Mouse (Mus musculus): ENCODE data around the gene Evx2. TPM values are rescaled to one million over a fixed set of nuclear protein-coding genes. Genes with fewer than 3 reads are reported as not detected.

Evx2 gene
- polyA plus RNA-seq, 2 experiments from 2014 or later: not detected

DNA sequence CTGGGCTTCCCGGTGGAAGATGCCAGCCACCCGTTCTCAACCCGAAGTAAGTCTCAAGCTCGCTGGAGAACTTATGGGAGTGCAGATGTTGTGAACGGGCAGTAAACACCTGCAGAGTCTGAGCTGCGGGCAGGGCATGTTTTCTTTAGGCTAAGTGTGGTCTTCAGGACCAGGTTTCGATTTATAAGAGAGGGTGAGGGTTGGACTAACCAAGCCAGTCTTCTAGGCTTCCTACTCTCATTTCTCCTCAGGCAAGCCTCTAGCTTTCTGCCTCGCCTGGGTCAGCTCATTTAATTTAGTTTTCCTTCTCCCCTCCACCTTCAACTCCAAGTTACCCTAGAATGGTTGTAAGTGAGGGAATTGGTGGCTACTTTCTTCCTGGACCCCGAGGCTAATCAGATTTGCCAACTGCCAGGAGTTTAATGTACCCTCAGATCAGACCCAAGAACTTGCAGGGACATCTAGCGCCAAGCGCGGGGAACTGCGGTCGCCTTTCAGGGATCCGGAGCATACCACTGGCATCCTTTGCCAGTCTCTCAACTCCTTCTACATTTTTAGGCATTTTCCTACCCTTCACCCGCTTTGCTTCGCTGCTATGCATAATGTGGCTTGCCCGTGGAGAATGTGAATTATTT lies 4.1 kb upstream of the Evx2 start:
- ATAC-seq: no peak

GRCm38 (mm10) chr2:74661685-74662084 lies 2.3 kb upstream of the Evx2 start:
- ATAC-seq: no peak

GRCm38 (mm10) chr2:74660421-74661375 lies 1.3 kb upstream of the Evx2 start:
- ATAC-seq: no peak

- ATAC-seq: no peak
These were observed 538 bp downstream of the Evx2 start for GRCm38 (mm10) chr2:74658667-74659371.

DNA sequence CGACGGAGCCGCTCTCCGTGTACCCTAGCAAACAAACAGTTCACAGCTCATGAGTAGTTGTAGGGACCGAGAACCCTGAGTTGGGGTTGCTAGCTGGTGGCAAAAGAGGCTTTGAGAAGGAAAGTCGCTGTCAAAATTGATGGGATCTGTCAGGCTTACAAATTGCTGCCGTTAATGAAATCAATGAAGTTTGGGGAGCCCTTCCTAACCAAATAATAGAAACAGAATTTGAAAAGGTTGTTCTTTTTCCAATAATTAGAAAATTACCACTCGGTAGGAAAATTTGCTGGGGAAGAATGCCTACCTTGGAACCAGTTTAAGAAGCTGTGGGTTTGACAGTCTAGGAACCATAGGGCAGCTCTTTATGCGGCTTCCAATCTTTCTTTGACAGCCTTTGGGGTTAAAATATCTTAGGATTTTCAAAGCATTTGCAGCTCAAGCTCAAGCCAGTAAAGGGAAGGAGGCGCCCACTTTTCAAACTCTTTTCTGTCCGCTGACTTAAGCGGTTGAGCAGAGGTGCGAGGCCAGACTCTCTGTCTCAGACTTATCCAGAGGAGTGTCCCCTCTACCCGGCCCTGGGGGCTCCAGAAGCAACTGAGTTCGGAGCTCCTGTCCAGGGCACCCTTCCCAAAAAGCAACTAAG lies 1.2 kb downstream of the Evx2 start:
- ATAC-seq: no peak

- no peak for ATAC-seq
These were observed 1.9 kb downstream of the Evx2 start for GRCm38 (mm10) chr2:74657251-74658023.

GRCm38 (mm10) chr2:74656632-74657021 lies 2.7 kb downstream of the Evx2 start:
- ATAC-seq: no peak

DNA sequence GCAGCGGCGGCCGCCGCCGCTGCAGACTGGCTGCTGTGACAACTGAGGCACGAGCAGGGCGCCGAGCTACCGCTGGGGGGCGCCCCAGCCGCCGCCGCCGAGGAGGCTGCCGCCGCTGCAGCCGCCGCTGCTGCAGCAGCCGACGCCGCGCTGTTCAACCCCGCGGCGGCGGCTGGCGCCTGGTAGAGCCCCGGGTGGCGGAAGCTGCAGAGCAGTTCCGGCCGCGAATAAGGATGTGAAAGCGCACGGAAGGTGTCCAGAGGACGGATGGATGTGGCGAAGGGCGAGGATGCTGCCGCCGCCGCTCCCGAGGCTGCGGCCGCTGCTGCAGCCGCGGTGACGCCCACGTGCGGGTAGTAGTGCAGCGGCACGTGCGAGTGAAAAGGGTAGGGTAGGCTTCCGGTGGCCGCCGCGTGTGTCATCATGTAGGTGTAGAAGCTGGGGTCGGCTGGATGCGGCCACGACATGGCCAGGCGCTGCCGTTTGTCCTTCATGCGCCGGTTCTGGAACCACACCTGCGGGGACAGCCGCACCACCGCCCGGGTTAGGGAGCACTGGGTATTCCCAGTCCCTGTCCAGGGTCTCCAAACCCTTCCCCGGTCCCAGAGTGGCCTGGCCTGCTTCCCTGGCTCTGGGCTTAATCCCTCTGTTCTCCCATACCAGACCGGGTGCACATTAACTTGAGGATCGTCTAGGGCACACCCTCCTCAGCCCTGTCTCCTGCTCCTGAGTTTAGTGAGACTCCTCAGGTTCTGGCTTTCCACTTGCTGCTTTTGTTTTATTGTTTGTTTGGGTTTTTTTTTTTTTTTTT lies 3.3 kb downstream of the Evx2 start:
- ATAC-seq: peak; percentile 41

DNA sequence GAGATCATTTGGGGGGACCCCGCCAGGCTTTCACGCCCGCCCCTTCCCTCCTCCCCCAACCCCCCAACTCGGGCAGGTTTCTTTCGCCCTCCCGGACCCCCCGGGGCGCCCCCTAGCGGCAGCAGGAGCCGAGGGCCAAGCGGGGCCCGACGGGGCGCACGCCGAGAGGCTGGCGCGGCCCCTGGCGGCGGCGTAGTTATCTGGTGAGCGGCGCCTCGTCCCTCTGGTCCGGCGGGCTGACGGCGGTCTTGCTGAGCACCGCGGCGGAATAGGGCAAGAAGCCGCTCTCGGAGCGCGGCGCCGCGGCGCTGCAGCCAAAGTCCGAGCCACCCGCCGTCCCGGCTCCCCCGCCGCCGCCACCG lies 4.0 kb downstream of the Evx2 start:
- no peak for ATAC-seq

- ATAC-seq: no peak
These were observed 4.5 kb downstream of the Evx2 start for GRCm38 (mm10) chr2:74654743-74655419.

GRCm38 (mm10) chr2:74653781-74654535 lies 5.4 kb downstream of the Evx2 start:
- ATAC-seq: no peak

DNA sequence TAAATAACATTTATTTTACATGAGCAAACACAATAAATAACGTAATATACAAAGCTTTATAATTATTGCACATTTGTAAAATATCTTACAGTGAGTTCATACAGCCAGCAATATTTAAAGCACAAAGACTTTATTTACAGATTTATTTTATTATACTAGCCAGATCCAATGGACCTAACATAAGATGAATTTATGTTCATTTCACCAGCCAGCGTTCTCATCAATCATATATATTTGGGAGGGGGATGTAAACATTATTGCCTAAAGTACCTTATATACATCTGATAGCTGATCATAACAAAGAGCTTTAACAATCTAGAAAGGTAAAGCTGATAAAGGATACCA lies 6.4 kb downstream of the Evx2 start:
- no peak for ATAC-seq

DNA sequence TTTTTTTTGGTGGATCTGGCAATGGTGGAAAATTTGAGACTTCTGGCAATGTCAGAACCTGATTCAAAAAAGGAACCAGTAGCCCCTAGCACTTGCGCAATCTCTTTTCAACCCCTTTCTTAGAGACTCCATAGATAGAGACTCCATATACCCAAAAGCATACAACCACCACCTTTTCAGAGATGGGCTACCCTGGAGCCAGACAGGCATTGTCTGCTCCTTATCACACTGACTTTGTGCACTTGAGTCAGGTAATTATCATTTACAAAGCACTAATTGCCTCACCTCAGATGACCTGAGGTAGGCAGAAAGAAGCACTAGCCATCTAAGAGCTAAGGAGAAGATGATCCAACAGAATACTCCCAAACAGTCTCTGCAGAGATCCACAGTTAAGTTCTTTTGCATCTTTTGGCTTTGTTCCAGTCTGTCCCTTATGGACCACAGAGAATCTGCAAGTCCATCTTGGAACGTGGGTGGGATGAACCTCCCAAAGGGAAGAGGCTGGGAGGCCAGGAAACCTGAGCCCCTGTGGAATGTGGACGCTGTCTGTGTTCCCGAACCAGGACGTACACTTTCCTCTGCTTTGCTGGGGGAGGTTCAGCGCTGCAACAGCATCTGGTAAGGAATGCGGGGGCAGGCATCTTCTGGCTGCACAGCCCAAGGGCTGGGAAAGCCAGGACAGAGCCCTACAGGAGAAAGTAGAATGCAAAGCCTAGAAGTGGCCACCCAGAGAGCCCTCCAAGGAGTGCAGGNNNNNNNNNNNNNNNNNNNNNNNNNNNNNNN lies 12.1 kb downstream of the Evx2 start:
- no peak for ATAC-seq

DNA sequence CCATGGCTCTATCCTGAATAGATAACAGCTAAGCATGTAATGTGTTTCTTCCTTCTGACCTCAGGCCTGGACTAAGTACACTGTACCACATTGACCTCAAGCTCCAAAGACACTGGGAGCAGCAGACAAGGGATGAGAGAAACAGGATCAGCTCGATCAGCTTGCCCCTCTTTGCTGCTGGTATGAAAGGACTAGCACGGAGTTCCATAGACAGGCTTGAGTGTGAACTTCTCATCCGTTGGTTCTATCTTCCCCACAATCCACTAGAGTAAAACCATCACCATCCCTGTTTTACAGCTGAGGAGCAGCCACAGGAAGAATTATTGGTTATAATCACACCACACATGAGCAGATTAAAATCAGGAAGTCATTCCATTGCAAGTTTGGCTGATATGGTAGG lies 13.7 kb downstream of the Evx2 start:
- no peak for ATAC-seq

- no peak for ATAC-seq
These were observed 16.9 kb downstream of the Evx2 start for GRCm38 (mm10) chr2:74642431-74642830.

- no peak for ATAC-seq
These were observed 23.9 kb downstream of the Evx2 start for GRCm38 (mm10) chr2:74635412-74635811.

DNA sequence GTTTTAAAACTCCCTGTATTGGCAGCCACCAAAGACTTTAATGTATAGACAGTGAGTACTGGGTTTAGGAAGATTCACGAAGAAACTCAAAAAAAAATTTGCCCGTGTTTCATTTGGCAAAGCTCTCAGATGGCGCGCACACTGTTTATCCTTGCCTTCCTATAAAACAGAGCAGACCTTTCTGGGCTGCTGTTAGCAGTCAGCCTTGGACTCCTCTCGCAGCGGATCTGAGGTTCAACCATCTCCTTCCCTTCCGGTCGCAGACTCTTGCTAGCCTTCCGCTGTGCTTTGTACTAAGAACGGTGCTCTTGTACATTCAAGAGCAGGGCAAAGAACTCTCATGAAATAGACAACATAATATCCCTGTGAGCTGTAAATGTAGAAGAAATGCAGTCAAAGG lies 39.0 kb downstream of the Evx2 start:
- ATAC-seq: no peak

DNA sequence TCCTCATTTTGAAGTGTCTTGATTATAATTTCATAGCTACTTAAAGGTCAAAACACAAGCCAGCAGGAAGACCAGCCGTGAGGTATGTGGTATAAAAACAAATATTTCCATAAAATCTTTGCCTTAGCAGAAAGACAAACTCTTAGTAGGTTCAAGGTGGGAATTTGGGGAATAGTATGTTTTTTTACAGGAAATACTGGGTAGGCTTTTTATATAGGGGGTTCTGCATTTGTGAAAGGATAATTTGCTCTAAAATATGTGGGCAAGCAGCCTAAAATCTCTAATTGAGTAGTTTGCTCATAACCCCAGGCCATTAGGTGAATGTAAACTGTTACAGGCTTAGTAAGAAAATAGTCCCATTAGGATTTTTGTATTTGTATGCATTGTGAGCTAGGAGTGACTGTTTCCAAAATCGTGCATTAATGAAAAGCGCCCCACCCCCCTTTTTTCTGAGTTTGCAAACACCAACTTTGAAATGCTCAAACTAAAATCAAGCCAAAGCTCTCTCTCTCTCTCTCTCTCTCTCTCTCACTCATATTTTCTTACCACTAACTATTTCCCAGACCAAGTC lies 39.6 kb downstream of the Evx2 start:
- ATAC-seq: no peak

GRCm38 (mm10) chr2:74617706-74618105 lies 41.7 kb downstream of the Evx2 start:
- no peak for ATAC-seq
